In genomic region chr17:57247393-57248200, GRCm38 (mm10) we compare ENCODE assay signal across 8 mouse cellular contexts. TPM values are rescaled to one million over a fixed set of nuclear protein-coding genes. Genes with fewer than 3 reads are reported as not detected.
DNase-seq lines count a peak whose midpoint lies in the region; ATAC-seq and TF ChIP-seq lines count a peak whose summit lies in the region.

No protein-coding gene starts in this region.

- H3K4me1 ChIP-seq in hindbrain, embryonic 10.5 days (replicated peaks): peaks cover 38% of the 10 kb centered on the region
- 0 out of 2 replicates have a peak, but pooled peaks cover 11% of the 10 kb centered on the region for H3K4me1 ChIP-seq in lung, postnatal 0 days (ENCODE audit: insufficient read depth, low read depth, low read length)

- peaks cover 24% of the 10 kb centered on the region for H3K36me3 ChIP-seq in hindbrain, embryonic 10.5 days
- H3K36me3 ChIP-seq in lung, postnatal 0 days (ENCODE audit: insufficient read depth, low read length): peaks cover 7% of the 10 kb centered on the region

- peak; percentile 83 for ATAC-seq in frontal cortex, adult (ENCODE audit: low TSS enrichment)
- ATAC-seq in lung, postnatal 0 days: peak; percentile 91

- under 1% methylated on average over 46 of the region's 46 CpGs for WGBS in hindbrain, embryonic 10.5 days
- 1% methylated on average over 46 of the region's 46 CpGs for WGBS in lung, postnatal 0 days

- H3K27me3 ChIP-seq in hindbrain, embryonic 10.5 days (ENCODE audit: insufficient read depth, poor library complexity, severe bottlenecking): no peaks in the 10 kb centered on the region
- H3K27me3 ChIP-seq in lung, postnatal 0 days (replicated peaks; ENCODE audit: insufficient read depth, low read length): no peaks in the 10 kb centered on the region

- H3K9me3 ChIP-seq in hindbrain, embryonic 10.5 days: no peaks in the 10 kb centered on the region
- H3K9me3 ChIP-seq in lung, postnatal 0 days (ENCODE audit: low read length): no peaks in the 10 kb centered on the region

- TF ChIP-seq CTCF in lung, postnatal 0 days (IDR thresholded peaks at IDR 0.05): peak; percentile 39

- peak overlapping the region; percentile 65 for H3K9ac ChIP-seq in lung, postnatal 0 days (replicated peaks; ENCODE audit: low read depth)

- H3K4me2 ChIP-seq in lung, postnatal 0 days (replicated peaks; ENCODE audit: low read depth, low read length): peak overlapping the region; percentile 90

- peak; percentile 100 for DNase-seq in MN1 (ENCODE audit: low spot score)
- DNase-seq in cerebellum, adult 9-10 months: peak; percentile 100
- DNase-seq in hindbrain, embryonic 10.5 days (ENCODE audit: low spot score): peak; percentile 93
- DNase-seq in layer of hippocampus, adult 9-11 months: peak; percentile 99
- peak; percentile 100 for DNase-seq in lung, postnatal 0 days (ENCODE audit: low spot score)
- DNase-seq in ovary, postnatal 14 days (ENCODE audit: low spot score): peak; percentile 83
- DNase-seq in thymus, postnatal 14 days: peak; percentile 91

- peak overlapping the region; percentile 96 for H3K27ac ChIP-seq in hindbrain, embryonic 10.5 days
- peak overlapping the region; percentile 88 for H3K27ac ChIP-seq in lung, postnatal 0 days (ENCODE audit: low read length)

- TF ChIP-seq EP300 in lung, postnatal 0 days (IDR thresholded peaks at IDR 0.05): peak; percentile 70

- peak overlapping the region; percentile 79 for H3K4me3 ChIP-seq in hindbrain, embryonic 10.5 days
- H3K4me3 ChIP-seq in lung, postnatal 0 days (ENCODE audit: low read depth, low read length): peak overlapping the region; percentile 80

RNA-seq across cellular contexts. Expression of gene Gpr108, which starts 0.6 kb away (rescaled TPM):
- polyA plus RNA-seq in hindbrain, embryonic 10.5 days (2016; fragmentation: Nextera tagmentation; extraction: Ambion mirVana): 24.3 and 25.4 TPM in 2 replicates
- 48.4 and 48.8 TPM in 2 replicates for polyA plus RNA-seq in lung, postnatal 0 days (2015; fragmentation: Nextera tagmentation; extraction: Ambion mirVana)

RNA-seq across cellular contexts. Expression of gene Trip10, which starts 1.7 kb away (rescaled TPM):
- polyA plus RNA-seq in hindbrain, embryonic 10.5 days (2016; fragmentation: Nextera tagmentation; extraction: Ambion mirVana): 28.1 and 37.9 TPM in 2 replicates
- 46.4 and 58.9 TPM in 2 replicates for polyA plus RNA-seq in lung, postnatal 0 days (2015; fragmentation: Nextera tagmentation; extraction: Ambion mirVana)

RNA-seq across cellular contexts. Expression of gene C3, which starts 19.7 kb away (rescaled TPM):
- 0.09 and 0.12 TPM in 2 replicates for polyA plus RNA-seq in hindbrain, embryonic 10.5 days (2016; fragmentation: Nextera tagmentation; extraction: Ambion mirVana)
- polyA plus RNA-seq in lung, postnatal 0 days (2015; fragmentation: Nextera tagmentation; extraction: Ambion mirVana): 50.2 and 55.0 TPM in 2 replicates

RNA-seq across cellular contexts. Expression of gene Vav1, which starts 31.3 kb away (rescaled TPM):
- 2.0 and 2.2 TPM in 2 replicates for polyA plus RNA-seq in hindbrain, embryonic 10.5 days (2016; fragmentation: Nextera tagmentation; extraction: Ambion mirVana)
- polyA plus RNA-seq in lung, postnatal 0 days (2015; fragmentation: Nextera tagmentation; extraction: Ambion mirVana): 4.8 and 5.4 TPM in 2 replicates

RNA-seq across cellular contexts. Expression of gene Tnfsf14, which starts 53.6 kb away (rescaled TPM):
- 0.18 TPM in 1 of 2 replicates, not detected in the other for polyA plus RNA-seq in hindbrain, embryonic 10.5 days (2016; fragmentation: Nextera tagmentation; extraction: Ambion mirVana)
- polyA plus RNA-seq in lung, postnatal 0 days (2015; fragmentation: Nextera tagmentation; extraction: Ambion mirVana): 0.50 and 0.73 TPM in 2 replicates

Comparison
In these comparisons a context has a peak if more than half of its experiments do, and no peak if none do; other contexts are left out.
1. Peak in every context shown above with its lines: DNase-seq, ATAC-seq, H3K4me3 ChIP-seq and H3K27ac ChIP-seq.
2. RNA of gene C3, which starts 19.7 kb away (polyA plus RNA-seq): 50.2 to 55.0 TPM in lung, postnatal 0 days; 0.09 to 0.12 TPM in hindbrain, embryonic 10.5 days; every median in the first group is over 10 times any median in the second.